Mouse (Mus musculus) stomach, embryonic 15.5 days (tissue): ENCODE results near the gene Hoxa9. TPM values are rescaled to one million over a fixed set of nuclear protein-coding genes. Genes with fewer than 3 reads are reported as not detected.

Experiments used
- ATAC-seq: fragments of 200-750 bp; cut with Nextera tagmentation; 2 replicates; pipeline ENCODE4 v1.8.0; 2017; ENCODE audit warnings: low read depth, moderate number of reproducible peaks, moderate TSS enrichment; ENCODE audit not compliant: insufficient read depth, low FRiP score
- H3K27ac ChIP-seq: fragments of 300-500 bp; sonication (generic); 2 replicates; pipeline ENCODE4 v1.5.1; 2015; ENCODE audit warnings: mild to moderate bottlenecking, inconsistent platforms
- H3K27me3 ChIP-seq: fragments of 300-500 bp; sonication (generic); replicated peaks from 2 replicates; pipeline ENCODE4 v1.6.1; 2015; ENCODE audit warnings: inconsistent platforms
- H3K36me3 ChIP-seq: fragments of 300-500 bp; sonication (generic); 2 replicates; pipeline ENCODE4 v1.6.1; 2015; ENCODE audit warnings: inconsistent platforms
- H3K4me1 ChIP-seq: fragments of 300-500 bp; sonication (generic); 2 replicates; pipeline ENCODE4 v1.6.1; 2015; ENCODE audit warnings: inconsistent platforms
- H3K4me2 ChIP-seq: fragments of 300-500 bp; sonication (generic); 2 replicates; pipeline ENCODE4 v1.6.1; 2015; ENCODE audit warnings: mild to moderate bottlenecking, inconsistent platforms
- H3K4me3 ChIP-seq: fragments of 300-500 bp; sonication (generic); replicated peaks from 2 replicates; pipeline ENCODE4 v1.5.1; 2015; ENCODE audit warnings: inconsistent platforms
- H3K9ac ChIP-seq: fragments of 300-500 bp; sonication (generic); 2 replicates; pipeline ENCODE4 v1.6.1; 2015; ENCODE audit warnings: inconsistent platforms
- H3K9me3 ChIP-seq: fragments of 300-500 bp; sonication (generic); 2 replicates; pipeline ENCODE4 v1.6.1; 2016; ENCODE audit warnings: inconsistent platforms
- WGBS: fragments of 180-500 bp; shearing (Covaris S2); methylation state at CpG from one replicate; pipeline ENCODE4 v1.1.7; 2015; 5-methylcytosine and 5-hydroxymethylcytosine counted together
- polyA plus RNA-seq: library from polyadenylated mRNA; unstranded; fragments of >200 nt; fragmentation: Nextera tagmentation; extraction: Ambion mirVana; gene quantifications from 2 replicates; pipeline ENCODE4 v1.2.1, GENCODE M21; 2015

Hoxa9 gene
- polyA plus RNA-seq, 1 experiment from 2014 or later, result 1.9 TPM

DNA sequence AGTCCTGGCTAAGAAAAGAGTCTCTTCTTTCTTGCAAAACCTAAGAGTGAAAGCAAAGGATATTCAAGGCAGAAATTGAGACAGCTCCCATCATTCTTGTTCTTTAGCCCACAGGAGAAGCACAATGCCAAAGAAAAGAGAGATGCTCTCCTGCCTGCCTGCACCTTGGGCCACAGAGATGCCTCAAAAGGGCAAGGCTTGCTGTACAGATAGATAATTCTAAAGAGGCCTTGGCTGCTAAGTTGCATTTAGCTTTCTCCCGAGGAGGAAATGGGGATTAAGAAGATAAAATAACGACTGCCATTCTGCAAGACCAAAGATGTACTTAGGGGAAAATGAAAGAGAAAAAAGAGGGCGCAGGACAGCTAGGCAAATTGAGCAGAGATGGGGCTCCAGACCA is 16.0 kb upstream of the Hoxa9 start:
- Histone ChIP-seq H3K9me3 (no peaks in the 10 kb centered on the region), H3K4me1 (peaks cover 12% of the 10 kb centered on the region), H3K4me3 (no peak overlapping the region), H3K9ac (no peak overlapping the region), H3K27ac (no peak overlapping the region), H3K27me3 (peaks cover 97% of the 10 kb centered on the region), H3K36me3 (no peaks in the 10 kb centered on the region), H3K4me2 (no peak overlapping the region)
- ATAC-seq, result no peak
- 9% methylated on average over 3 of the region's 3 CpGs for whole genome bisulfite sequencing

DNA sequence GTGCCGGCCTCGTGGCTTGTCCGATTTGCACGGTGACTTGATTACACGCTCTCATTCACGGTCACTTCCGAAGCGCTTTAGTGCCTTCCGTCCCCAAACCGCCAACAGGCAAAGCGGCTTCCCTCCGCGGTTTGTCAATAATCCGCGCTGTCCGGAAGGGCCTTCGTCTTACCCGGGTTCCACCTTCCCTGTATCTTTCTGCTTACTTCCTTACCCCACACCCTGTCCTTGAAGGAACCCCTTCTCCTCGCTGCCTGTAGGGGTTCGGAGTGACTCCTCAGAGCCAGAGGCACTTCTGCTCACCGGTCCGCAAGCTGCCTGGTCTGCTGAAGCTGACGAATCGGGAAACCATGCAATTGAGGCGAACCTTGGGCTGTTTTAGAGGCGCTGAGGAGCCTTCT is 15.5 kb upstream of the Hoxa9 start:
- peaks cover 97% of the 10 kb centered on the region for H3K27me3 ChIP-seq
- no peak overlapping the region for H3K4me2 ChIP-seq
- no peak for ATAC-seq
- no peak overlapping the region for H3K27ac ChIP-seq
- WGBS, result 1% methylated on average over 26 of the region's 26 CpGs
- no peak overlapping the region for H3K9ac ChIP-seq
- H3K4me1 ChIP-seq, result peaks cover 12% of the 10 kb centered on the region
- no peaks in the 10 kb centered on the region for H3K36me3 ChIP-seq
- H3K4me3 ChIP-seq, result no peak overlapping the region
- H3K9me3 ChIP-seq, result no peaks in the 10 kb centered on the region

DNA sequence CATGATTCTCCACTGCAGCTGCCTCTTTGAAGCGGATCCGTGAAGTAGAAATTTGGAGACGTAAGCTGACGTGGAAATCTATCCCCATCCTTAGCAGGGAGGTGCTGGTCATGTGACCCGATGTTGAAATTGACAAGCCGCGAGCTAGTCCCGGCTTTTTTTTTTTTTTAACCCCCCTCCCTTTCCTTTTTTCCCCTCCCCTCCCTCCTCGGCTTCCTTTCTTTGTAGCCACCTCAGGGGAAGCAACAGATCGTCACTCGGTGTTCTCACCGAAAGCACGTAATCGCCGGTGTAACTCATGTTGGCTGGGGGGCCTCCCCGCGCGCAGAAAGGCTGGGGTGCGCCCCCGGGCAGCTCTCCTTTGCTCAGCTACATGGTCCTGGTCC is 14.9 kb upstream of the Hoxa9 start, which contains the start of gene Hoxa11:
TSS of gene Hoxa11 (minus strand) at position 54 of the 386 bp plus-strand sequence.
- Histone ChIP-seq H3K9ac (no peak within 1 kb of the TSS), H3K4me1 (peaks cover 12% of the 10 kb centered on the region), H3K36me3 (no peaks in the 10 kb centered on the region), H3K9me3 (no peaks in the 10 kb centered on the region), H3K27me3 (peaks cover 97% of the 10 kb centered on the region), H3K4me2 (0 out of 2 replicates have a peak within 1 kb of the TSS, but pooled peaks have one; percentile 10), H3K4me3 (peak within 1 kb of the TSS; percentile 20; the same call in 1 of the 2 replicates), H3K27ac (no peak within 1 kb of the TSS)
- no peak for ATAC-seq
- WGBS, result 2% methylated on average over 20 of the region's 20 CpGs

DNA sequence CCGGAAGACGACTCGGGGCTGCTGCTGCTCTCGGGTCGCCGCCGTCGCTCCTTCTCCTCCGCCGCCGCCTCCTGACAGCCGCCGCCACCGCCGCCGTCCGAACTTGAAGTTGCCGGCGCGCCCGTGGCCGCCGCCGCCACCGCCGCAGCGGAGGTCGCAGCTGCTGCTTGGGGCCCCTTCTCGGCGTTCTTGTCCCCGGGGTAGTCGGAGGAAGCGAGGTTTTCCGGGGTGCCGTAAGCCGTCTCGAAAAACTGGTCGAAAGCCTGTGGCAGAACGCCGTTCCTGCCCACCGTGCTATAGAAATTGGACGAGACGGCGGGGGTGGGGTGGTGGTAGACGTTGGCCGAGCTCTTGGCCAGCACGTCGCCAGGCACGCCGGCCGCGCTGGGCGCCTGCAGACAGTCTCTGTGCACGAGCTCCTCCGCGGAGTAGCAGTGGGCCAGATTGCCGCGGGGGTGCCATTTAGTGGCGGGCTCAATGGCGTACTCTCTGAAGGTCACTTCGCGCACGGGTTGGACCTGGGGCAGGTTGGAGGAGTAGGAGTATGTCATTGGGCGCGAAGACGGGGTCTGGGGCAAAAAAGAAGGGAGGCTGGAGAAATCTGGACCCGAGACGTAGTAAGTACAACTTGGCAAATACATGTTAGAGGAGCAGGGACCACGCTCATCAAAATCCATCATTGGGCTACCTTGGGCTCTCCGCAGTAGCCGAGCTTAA is 14.3 kb upstream of the Hoxa9 start:
- Histone ChIP-seq H3K27ac (no peak overlapping the region), H3K4me3 (peak overlapping the region; percentile 20; the same call in 1 of the 2 replicates)
- ATAC-seq, result no peak

DNA sequence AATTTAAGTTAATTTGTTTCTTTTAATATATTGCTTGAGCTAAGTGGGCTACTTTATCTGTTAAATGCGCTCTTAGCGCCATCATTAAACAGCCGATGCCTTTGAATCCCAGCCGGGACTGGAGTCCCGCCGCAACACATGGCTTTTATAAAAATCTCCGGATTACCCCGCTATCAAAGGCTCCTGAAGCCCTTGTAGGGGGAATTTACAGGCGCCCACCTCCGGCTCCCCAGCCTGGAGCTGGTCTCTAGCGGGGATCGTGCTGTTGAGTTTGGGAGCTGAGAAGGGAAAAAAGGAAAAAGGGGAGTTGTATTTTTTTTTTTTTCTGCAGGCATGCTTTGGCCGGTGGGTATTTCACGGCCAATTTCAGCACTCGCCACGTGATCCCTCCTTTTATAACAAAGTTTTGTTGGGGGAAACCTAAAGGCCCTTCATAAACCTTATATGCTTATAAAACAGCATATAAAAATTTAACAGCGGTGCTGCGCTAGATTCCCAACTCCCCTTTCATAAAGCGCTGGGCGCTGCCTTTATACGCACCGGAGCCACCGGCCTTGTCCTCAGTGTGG is 13.7 kb upstream of the Hoxa9 start:
- Histone ChIP-seq H3K4me2 (0 out of 2 replicates have a peak overlapping the region, but pooled peaks have one; percentile 10), H3K4me1 (peaks cover 12% of the 10 kb centered on the region), H3K36me3 (no peaks in the 10 kb centered on the region), H3K9ac (no peak overlapping the region), H3K4me3 (peak overlapping the region; percentile 20; the same call in 1 of the 2 replicates), H3K27ac (no peak overlapping the region), H3K9me3 (no peaks in the 10 kb centered on the region), H3K27me3 (peaks cover 98% of the 10 kb centered on the region)
- 4% methylated on average over 23 of the region's 23 CpGs for WGBS
- ATAC-seq, result no peak

More for the DNA sequence above, 14.3 kb upstream of the Hoxa9 start:
- Histone ChIP-seq H3K36me3 (no peaks in the 10 kb centered on the region), H3K4me1 (peaks cover 12% of the 10 kb centered on the region), H3K9ac (no peak overlapping the region), H3K4me2 (0 out of 2 replicates have a peak overlapping the region, but pooled peaks have one; percentile 10), H3K9me3 (no peaks in the 10 kb centered on the region), H3K27me3 (peaks cover 98% of the 10 kb centered on the region)
- WGBS, result under 1% methylated on average over 71 of the region's 71 CpGs

DNA sequence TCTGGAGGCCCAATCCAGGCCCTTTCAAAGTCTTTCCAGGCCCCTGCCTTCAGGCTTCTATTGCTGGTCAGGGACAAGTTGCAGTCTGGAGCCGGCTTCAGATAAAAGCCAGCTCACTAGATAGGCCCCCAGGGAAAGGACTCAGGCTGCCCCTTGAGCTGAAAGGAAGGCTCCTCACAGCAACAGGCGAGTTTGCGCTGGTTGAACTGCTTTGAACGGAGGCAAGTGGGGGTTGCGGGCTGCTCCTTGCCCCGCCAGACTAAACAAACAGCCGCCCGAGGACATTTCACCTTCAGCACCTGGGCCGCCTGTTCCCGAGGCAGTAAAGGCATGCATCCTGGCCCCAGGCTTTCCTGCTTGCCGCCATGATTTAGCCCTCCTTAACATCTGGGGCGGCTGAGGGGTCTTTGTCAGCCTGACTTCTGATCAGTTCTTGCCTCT is 12.8 kb upstream of the Hoxa9 start:
- no peaks in the 10 kb centered on the region for H3K36me3 ChIP-seq
- no peak for ATAC-seq
- H3K4me2 ChIP-seq, result no peak overlapping the region
- 5% methylated on average over 12 of the region's 12 CpGs for WGBS
- no peak overlapping the region for H3K27ac ChIP-seq
- H3K9me3 ChIP-seq, result no peaks in the 10 kb centered on the region
- no peak overlapping the region for H3K4me3 ChIP-seq
- H3K9ac ChIP-seq, result no peak overlapping the region
- peaks cover 96% of the 10 kb centered on the region for H3K27me3 ChIP-seq
- peaks cover 12% of the 10 kb centered on the region for H3K4me1 ChIP-seq

DNA sequence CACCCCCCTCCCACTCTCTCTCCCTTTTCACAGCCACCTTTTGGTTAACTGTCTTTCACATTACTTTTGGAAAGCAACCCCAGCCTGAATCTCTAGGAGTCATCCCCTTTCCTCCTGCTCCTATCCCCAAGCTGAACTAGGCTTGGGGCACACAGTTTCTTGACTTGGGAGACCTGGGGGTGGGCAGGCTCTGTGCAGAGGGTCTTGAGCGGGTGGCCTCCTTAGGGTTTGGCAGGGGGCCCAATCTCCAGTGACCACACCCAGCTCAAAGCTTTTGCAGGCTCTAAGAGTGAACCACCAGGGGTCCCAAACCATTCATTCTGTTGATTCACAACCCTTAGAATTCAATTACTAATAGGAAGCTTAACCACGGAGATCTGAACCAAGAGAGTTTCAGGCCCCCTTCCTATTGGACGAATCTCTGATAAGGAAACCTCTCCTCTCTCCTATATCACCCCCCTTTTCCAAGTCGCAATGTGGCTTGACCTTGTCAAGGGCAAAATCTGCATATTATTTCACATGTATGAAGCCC is 12.0 kb upstream of the Hoxa9 start:
- Histone ChIP-seq H3K36me3 (no peaks in the 10 kb centered on the region), H3K27ac (no peak overlapping the region), H3K9me3 (no peaks in the 10 kb centered on the region), H3K9ac (no peak overlapping the region), H3K4me3 (no peak overlapping the region), H3K27me3 (peaks cover 95% of the 10 kb centered on the region), H3K4me2 (no peak overlapping the region), H3K4me1 (peaks cover 12% of the 10 kb centered on the region)
- no peak for ATAC-seq
- 8% methylated on average over 4 of the region's 4 CpGs for WGBS

DNA sequence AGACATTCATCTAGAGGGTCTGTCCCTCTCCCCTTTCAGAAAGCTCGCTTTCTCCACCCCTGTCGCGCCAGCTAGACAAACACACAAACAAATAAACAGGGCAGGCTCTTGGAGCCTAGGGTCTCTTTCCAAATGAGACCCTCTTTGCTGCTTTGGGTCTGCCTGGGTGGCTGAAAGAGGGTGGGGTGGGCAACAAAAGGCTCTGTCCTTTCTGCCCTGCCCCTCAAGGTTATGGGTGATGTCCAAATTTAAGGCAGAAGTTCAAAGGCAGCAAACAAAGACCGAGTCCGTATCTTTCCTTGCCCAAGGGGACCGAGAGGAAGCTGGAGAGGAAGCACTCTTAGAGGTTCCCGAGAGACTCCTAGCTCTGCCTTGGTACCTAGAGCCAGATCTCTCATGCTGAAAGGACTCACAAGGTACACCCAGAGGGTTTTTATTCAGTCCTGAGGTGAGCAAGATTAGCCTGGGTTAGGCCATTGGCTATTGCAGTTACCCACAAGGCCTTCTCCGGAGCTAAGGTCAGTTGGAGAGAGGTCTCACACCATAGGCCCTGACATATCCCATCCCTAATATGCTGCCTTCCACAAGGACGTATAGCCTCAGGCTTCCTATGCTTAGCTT is 10.2 kb upstream of the Hoxa9 start:
- WGBS, result 4% methylated on average over 9 of the region's 9 CpGs
- no peaks in the 10 kb centered on the region for H3K36me3 ChIP-seq
- peaks cover 97% of the 10 kb centered on the region for H3K27me3 ChIP-seq
- no peak overlapping the region for H3K9ac ChIP-seq
- no peak overlapping the region for H3K4me2 ChIP-seq
- H3K4me3 ChIP-seq, result no peak overlapping the region
- peaks cover 8% of the 10 kb centered on the region for H3K4me1 ChIP-seq
- H3K27ac ChIP-seq, result no peak overlapping the region
- no peak for ATAC-seq
- no peaks in the 10 kb centered on the region for H3K9me3 ChIP-seq

DNA sequence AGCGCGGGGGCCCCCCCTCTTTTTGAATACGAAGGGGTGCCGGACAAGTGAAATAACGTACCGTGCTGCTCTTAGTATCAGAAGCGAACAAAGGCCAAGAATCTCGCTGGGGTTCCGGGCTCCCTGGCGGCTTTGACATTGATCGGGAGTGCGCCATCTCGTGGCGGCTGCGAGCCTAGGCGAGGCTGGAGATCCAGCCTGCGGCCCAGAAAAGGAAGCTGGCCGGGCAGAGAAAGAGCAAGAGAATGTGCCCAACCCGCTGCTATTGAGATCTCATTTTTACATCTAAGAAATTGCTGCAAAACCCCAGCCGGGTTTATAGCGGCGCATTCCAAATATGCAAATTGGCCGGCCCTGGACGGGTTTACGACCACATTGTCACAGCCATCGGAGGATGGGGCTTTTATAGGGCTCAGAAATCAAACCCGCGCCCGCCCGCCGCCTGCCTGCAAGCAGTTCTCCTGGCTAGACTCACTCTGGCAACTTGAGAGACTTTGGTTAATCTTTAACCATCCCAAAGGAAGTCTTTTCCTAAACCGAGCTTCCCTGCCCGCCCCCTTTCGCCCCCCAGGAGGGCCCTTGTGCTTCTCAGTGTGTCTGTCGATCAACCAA is 9.6 kb upstream of the Hoxa9 start, which contains the start of gene Hoxa10:
TSS of gene Hoxa10 (minus strand) at position 466 of the 612 bp plus-strand sequence.
- H3K36me3 ChIP-seq, result no peaks in the 10 kb centered on the region
- H3K27ac ChIP-seq, result no peak within 1 kb of the TSS
- peaks cover 97% of the 10 kb centered on the region for H3K27me3 ChIP-seq
- no peak for ATAC-seq
- no peak within 1 kb of the TSS for H3K9ac ChIP-seq
- peak within 1 kb of the TSS; percentile 33 for H3K4me2 ChIP-seq
- 2% methylated on average over 35 of the region's 35 CpGs for WGBS
- no peaks in the 10 kb centered on the region for H3K9me3 ChIP-seq
- H3K4me3 ChIP-seq, result no peak within 1 kb of the TSS
- H3K4me1 ChIP-seq, result peaks cover 5% of the 10 kb centered on the region; the same call in 1 of the 2 replicates

DNA sequence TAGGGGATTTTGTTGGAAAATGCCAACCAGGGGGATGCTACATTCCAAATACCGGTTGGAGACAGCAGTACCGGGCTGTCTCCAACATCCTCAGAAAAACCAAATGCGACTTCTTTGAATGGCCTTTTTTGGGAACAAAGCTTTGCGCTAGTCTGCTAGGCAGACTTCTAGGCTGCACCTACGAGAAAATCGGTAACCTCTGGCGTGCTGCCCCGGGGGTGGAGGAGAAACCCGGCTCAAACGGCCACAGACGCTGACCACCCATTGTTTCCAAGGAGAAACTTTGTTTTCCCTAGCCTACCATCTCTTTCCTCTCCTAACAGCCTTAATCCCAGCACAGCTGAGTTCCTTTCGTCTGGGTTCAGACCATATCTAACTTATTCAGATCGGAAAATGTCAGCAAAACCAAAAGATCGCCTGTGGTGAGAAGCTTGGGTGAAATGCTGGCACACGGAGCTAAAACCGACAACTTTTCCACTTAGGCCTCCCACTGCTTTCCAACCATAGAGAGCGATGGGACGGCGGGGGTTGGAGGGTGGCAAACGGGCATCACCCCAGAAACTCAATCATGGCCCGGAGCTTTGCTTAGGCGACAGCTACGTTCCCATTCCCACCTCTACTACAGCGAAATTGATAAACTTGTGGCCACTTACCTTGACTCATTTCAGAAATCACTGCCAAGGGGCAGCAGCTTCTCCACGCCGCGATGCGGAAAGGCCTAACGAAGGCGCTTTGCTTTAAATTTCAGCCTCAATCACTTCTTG is 8.9 kb upstream of the Hoxa9 start:
- Histone ChIP-seq H3K4me2 (peak overlapping the region; percentile 33), H3K27me3 (peaks cover 97% of the 10 kb centered on the region), H3K4me1 (no peaks in the 10 kb centered on the region), H3K9ac (no peak overlapping the region), H3K27ac (no peak overlapping the region), H3K36me3 (no peaks in the 10 kb centered on the region), H3K9me3 (no peaks in the 10 kb centered on the region), H3K4me3 (no peak overlapping the region)
- 2% methylated on average over 30 of the region's 30 CpGs for WGBS
- no peak for ATAC-seq

DNA sequence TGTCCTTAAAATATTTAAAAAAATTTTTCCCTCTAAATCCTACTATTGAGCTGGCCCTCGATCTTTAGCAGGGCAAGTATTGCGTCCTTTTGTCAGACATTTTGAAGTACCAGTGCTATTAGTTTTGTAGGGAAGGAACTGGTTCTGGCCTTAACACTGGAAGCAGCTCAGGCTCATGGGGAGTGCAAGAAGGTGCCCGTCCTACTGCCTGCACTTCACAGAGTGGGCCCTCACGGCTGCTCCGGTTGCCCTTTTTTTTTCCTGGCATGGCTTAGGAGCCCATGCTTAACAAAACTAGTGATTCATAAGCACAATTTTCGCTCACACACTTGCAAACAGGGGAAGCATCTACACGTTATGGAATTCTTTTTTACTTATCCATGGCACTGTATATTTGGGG is 8.1 kb upstream of the Hoxa9 start:
- Histone ChIP-seq H3K9ac (no peak overlapping the region), H3K4me3 (no peak overlapping the region), H3K36me3 (no peaks in the 10 kb centered on the region), H3K9me3 (no peaks in the 10 kb centered on the region), H3K27ac (no peak overlapping the region), H3K27me3 (peaks cover 97% of the 10 kb centered on the region), H3K4me2 (no peak overlapping the region), H3K4me1 (no peaks in the 10 kb centered on the region)
- ATAC-seq, result no peak
- 3% methylated on average over 7 of the region's 7 CpGs for WGBS
